Mouse (Mus musculus): ENCODE results near the gene Ubtd2. TPM values are rescaled to one million over a fixed set of nuclear protein-coding genes. Genes with fewer than 3 reads are reported as not detected.

The Ubtd2 gene
- polyA plus RNA-seq, 1 experiment: 25.9 TPM

DNA sequence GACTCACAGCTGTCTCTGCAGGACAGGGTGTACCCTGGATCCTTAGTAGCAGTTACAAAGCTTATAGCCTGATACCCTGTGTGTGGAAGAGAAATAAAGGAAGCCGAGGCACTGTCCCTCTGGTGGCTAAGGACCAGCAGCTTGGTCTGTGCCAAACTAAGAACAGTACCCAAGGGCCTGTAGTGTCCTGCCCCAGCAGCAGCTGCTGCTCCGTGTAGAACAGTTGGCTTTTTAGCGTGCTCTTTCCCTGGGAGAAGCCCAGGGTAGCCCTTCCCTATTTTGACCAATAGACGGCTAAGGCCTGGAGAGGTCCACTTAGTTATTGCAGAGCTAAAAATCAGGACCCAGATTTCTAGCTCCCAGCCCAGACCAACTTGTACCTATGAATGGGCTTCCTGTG lies 30.6 kb upstream of the Ubtd2 start:
- TF ChIP-seq CTCF (IDR thresholded peaks at IDR 0.05; ENCODE audit: low read depth, low read length): no peak
- TF ChIP-seq EP300 (IDR thresholded peaks at IDR 0.05; ENCODE audit: insufficient read depth, low read depth, low read length): no peak
- TF ChIP-seq POLR2A (IDR thresholded peaks at IDR 0.05; ENCODE audit: insufficient read depth, low read length): no peak
- no peak overlapping the region for H3K27ac ChIP-seq (ENCODE audit: insufficient read depth, low read length)
- H3K27me3 ChIP-seq (ENCODE audit: control insufficient read depth, insufficient read depth, low read length, poor library complexity, severe bottlenecking): no peaks in the 10 kb centered on the region
- no peak overlapping the region for H3K9ac ChIP-seq (ENCODE audit: low read depth, poor library complexity, severe bottlenecking)
- H3K36me3 ChIP-seq (ENCODE audit: control insufficient read depth, insufficient read depth, low read length, poor library complexity, severe bottlenecking): no peaks in the 10 kb centered on the region
- no peaks in the 10 kb centered on the region for H3K9me3 ChIP-seq (replicated peaks; ENCODE audit: control insufficient read depth, insufficient read depth, low read length, poor library complexity, severe bottlenecking)
- no peaks in the 10 kb centered on the region for H3K4me1 ChIP-seq (ENCODE audit: control insufficient read depth, insufficient read depth, low read length)
- no peak overlapping the region for H3K4me3 ChIP-seq (ENCODE audit: low read depth, low read length)

DNA sequence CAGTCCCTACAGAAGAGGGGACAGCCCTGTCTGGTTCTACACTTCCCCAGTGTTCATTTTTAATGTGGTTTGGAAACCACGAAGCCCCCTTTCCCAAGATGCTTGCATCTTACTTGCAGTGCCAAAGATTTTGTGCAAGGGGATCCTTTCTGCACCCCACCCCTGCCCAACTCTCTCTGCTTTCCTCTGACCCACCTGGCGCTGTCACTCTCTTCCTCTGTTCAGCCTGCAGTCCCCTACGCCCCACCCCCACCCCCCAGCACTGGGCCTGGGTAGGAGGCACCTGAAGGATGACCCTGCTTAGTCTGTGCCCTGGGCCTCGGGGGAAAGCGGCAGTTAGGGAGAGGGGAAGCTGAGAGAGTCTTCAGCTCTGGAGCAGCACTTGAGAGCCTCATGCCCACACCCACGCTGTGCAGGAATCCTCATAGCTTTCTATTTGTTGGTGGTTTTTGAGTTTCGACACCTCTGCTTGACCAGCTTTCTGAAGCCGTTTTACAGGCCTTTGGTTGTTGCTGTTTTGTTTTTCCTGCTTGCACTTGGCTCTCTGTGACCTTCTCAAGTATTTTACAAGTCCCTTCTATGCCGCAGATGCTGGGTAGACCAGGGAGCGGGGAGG lies 30.0 kb upstream of the Ubtd2 start:
- Histone ChIP-seq H3K4me3 (ENCODE audit: low read depth, low read length) (no peak overlapping the region), H3K27ac (ENCODE audit: insufficient read depth, low read length) (no peak overlapping the region), H3K9me3 (replicated peaks; ENCODE audit: control insufficient read depth, insufficient read depth, low read length, poor library complexity, severe bottlenecking) (no peaks in the 10 kb centered on the region), H3K27me3 (ENCODE audit: control insufficient read depth, insufficient read depth, low read length, poor library complexity, severe bottlenecking) (no peaks in the 10 kb centered on the region), H3K36me3 (ENCODE audit: control insufficient read depth, insufficient read depth, low read length, poor library complexity, severe bottlenecking) (no peaks in the 10 kb centered on the region), H3K9ac (ENCODE audit: low read depth, poor library complexity, severe bottlenecking) (no peak overlapping the region), H3K4me1 (ENCODE audit: control insufficient read depth, insufficient read depth, low read length) (no peaks in the 10 kb centered on the region)
- TF ChIP-seq EP300 (IDR thresholded peaks at IDR 0.05; ENCODE audit: insufficient read depth, low read depth, low read length): no peak
- TF ChIP-seq POLR2A (IDR thresholded peaks at IDR 0.05; ENCODE audit: insufficient read depth, low read length): no peak
- TF ChIP-seq CTCF (IDR thresholded peaks at IDR 0.05; ENCODE audit: low read depth, low read length): no peak

DNA sequence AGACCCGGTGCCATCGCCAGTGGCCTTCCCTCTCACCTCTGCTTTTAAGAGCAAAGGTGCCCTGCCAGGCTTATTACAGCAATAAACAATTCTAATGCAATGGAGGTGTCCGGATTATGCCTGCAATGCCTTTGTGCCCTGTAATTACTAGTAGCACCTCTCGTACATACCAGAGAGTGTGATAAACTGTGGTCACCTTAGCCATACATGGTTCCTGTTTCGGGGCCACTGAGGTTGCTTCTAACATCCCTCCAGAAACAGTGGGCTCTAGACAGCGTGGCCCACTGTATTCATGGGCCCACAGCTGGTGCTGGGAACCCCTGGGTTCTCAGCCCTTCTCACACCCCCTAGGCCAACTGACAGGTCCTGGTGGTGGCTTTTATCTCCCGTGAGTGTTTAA lies 27.6 kb upstream of the Ubtd2 start:
- Histone ChIP-seq H3K9ac (ENCODE audit: low read depth, poor library complexity, severe bottlenecking) (no peak overlapping the region), H3K27me3 (ENCODE audit: control insufficient read depth, insufficient read depth, low read length, poor library complexity, severe bottlenecking) (no peaks in the 10 kb centered on the region), H3K36me3 (ENCODE audit: control insufficient read depth, insufficient read depth, low read length, poor library complexity, severe bottlenecking) (no peaks in the 10 kb centered on the region), H3K9me3 (replicated peaks; ENCODE audit: control insufficient read depth, insufficient read depth, low read length, poor library complexity, severe bottlenecking) (no peaks in the 10 kb centered on the region), H3K27ac (ENCODE audit: insufficient read depth, low read length) (no peak overlapping the region), H3K4me1 (ENCODE audit: control insufficient read depth, insufficient read depth, low read length) (no peaks in the 10 kb centered on the region), H3K4me3 (ENCODE audit: low read depth, low read length) (no peak overlapping the region)
- TF ChIP-seq POLR2A (IDR thresholded peaks at IDR 0.05; ENCODE audit: insufficient read depth, low read length) (no peak), CTCF (IDR thresholded peaks at IDR 0.05; ENCODE audit: low read depth, low read length) (no peak), EP300 (IDR thresholded peaks at IDR 0.05; ENCODE audit: insufficient read depth, low read depth, low read length) (no peak)

DNA sequence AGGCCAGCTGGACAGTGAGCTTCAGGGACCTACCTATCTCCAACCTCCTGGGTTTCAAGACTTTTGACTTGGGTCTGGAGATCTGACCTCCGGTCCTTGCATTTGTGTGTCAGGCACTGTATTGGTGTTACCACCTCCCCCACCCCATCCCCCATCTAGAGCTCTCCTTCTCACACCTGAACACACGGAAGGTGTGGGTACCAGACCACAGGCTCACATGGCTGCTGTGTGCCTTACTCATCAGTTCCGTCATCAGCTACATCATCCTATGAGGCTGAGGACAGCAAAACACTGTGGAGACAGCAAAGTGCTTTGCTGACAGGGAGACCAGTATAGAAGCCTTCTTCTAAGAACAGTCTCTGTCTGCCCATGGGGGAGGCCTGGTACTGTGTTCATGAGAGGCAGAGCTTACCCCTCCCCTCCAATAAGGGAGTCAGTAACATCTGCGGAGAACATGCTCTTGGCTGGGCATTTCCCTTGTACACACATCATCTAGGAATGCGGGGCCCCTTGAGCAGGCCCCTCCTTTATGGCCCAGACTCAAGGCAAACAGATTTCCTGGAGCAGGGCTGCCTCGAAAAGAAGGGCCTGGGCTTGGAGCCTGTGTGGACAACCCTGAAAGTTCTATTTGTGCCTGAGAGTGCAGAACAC lies 19.6 kb upstream of the Ubtd2 start:
- no peak overlapping the region for H3K9ac ChIP-seq (ENCODE audit: low read depth, poor library complexity, severe bottlenecking)
- no peak overlapping the region for H3K4me3 ChIP-seq (ENCODE audit: low read depth, low read length)

DNA sequence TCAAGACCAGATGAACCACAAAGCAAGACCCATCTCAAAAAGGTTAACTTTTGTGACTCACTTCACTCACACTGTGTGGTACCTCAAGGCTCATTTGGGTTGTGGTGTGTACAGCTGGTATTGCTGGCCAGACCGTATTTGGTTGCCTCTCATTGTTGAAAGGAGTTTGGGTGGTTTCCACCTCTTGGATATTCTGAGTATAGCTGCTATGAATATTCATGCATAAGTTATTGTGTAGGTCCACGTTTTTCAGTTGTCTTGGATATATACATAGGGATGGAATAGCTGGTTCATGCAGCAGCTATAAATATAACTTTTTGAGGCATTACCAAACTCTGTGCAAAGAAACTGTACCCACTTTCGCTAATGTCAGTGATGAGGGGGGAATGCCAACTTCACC lies 12.6 kb upstream of the Ubtd2 start:
- no peak for TF ChIP-seq POLR2A (IDR thresholded peaks at IDR 0.05; ENCODE audit: insufficient read depth, low read length)
- TF ChIP-seq EP300 (IDR thresholded peaks at IDR 0.05; ENCODE audit: insufficient read depth, low read depth, low read length): no peak
- no peak for TF ChIP-seq CTCF (IDR thresholded peaks at IDR 0.05; ENCODE audit: low read depth, low read length)
- no peaks in the 10 kb centered on the region for H3K27me3 ChIP-seq (ENCODE audit: control insufficient read depth, insufficient read depth, low read length, poor library complexity, severe bottlenecking)
- H3K36me3 ChIP-seq (ENCODE audit: control insufficient read depth, insufficient read depth, low read length, poor library complexity, severe bottlenecking): no peaks in the 10 kb centered on the region

More for the DNA sequence above, 19.6 kb upstream of the Ubtd2 start:
- Histone ChIP-seq H3K36me3 (ENCODE audit: control insufficient read depth, insufficient read depth, low read length, poor library complexity, severe bottlenecking) (no peaks in the 10 kb centered on the region), H3K27me3 (ENCODE audit: control insufficient read depth, insufficient read depth, low read length, poor library complexity, severe bottlenecking) (no peaks in the 10 kb centered on the region), H3K9me3 (replicated peaks; ENCODE audit: control insufficient read depth, insufficient read depth, low read length, poor library complexity, severe bottlenecking) (peaks cover 2% of the 10 kb centered on the region; the same call in 1 of the 2 replicates), H3K27ac (ENCODE audit: insufficient read depth, low read length) (no peak overlapping the region), H3K4me1 (ENCODE audit: control insufficient read depth, insufficient read depth, low read length) (no peaks in the 10 kb centered on the region)
- no peak for TF ChIP-seq EP300 (IDR thresholded peaks at IDR 0.05; ENCODE audit: insufficient read depth, low read depth, low read length)
- no peak for TF ChIP-seq CTCF (IDR thresholded peaks at IDR 0.05; ENCODE audit: low read depth, low read length)

GRCm38 (mm10) chr11:32444266-32444665 lies 10.9 kb upstream of the Ubtd2 start:
- no peak overlapping the region for H3K4me3 ChIP-seq (ENCODE audit: low read depth, low read length)
- no peak overlapping the region for H3K9ac ChIP-seq (ENCODE audit: low read depth, poor library complexity, severe bottlenecking)
- H3K27ac ChIP-seq (ENCODE audit: insufficient read depth, low read length): no peak overlapping the region
- no peaks in the 10 kb centered on the region for H3K4me1 ChIP-seq (ENCODE audit: control insufficient read depth, insufficient read depth, low read length)
- H3K27me3 ChIP-seq (ENCODE audit: control insufficient read depth, insufficient read depth, low read length, poor library complexity, severe bottlenecking): no peaks in the 10 kb centered on the region
- TF ChIP-seq EP300 (IDR thresholded peaks at IDR 0.05; ENCODE audit: insufficient read depth, low read depth, low read length) (no peak), POLR2A (IDR thresholded peaks at IDR 0.05; ENCODE audit: insufficient read depth, low read length) (no peak), CTCF (IDR thresholded peaks at IDR 0.05; ENCODE audit: low read depth, low read length) (no peak)
- no peaks in the 10 kb centered on the region for H3K36me3 ChIP-seq (ENCODE audit: control insufficient read depth, insufficient read depth, low read length, poor library complexity, severe bottlenecking)
- peaks cover 2% of the 10 kb centered on the region; the same call in 1 of the 2 replicates for H3K9me3 ChIP-seq (replicated peaks; ENCODE audit: control insufficient read depth, insufficient read depth, low read length, poor library complexity, severe bottlenecking)

More for the DNA sequence above, 12.6 kb upstream of the Ubtd2 start:
- Histone ChIP-seq H3K9me3 (replicated peaks; ENCODE audit: control insufficient read depth, insufficient read depth, low read length, poor library complexity, severe bottlenecking) (peaks cover 2% of the 10 kb centered on the region; the same call in 1 of the 2 replicates), H3K4me1 (ENCODE audit: control insufficient read depth, insufficient read depth, low read length) (no peaks in the 10 kb centered on the region), H3K27ac (ENCODE audit: insufficient read depth, low read length) (no peak overlapping the region), H3K9ac (ENCODE audit: low read depth, poor library complexity, severe bottlenecking) (no peak overlapping the region), H3K4me3 (ENCODE audit: low read depth, low read length) (no peak overlapping the region)

All from ES-Bruce4 (cell line).